Mouse (Mus musculus): ENCODE data around the gene Pms1. TPM values are rescaled to one million over a fixed set of nuclear protein-coding genes. Genes with fewer than 3 reads are reported as not detected.

Pms1 gene
- total RNA-seq, 2 experiments from 2014 or later: 3.2 to 4.9 TPM

GRCm38 (mm10) chr1:53201630-53202199 lies 95.1 kb downstream of the Pms1 start:
- no peak for DNase-seq

- DNase-seq: no peak
These were observed 102.3 kb downstream of the Pms1 start for GRCm38 (mm10) chr1:53194536-53194935.

DNA sequence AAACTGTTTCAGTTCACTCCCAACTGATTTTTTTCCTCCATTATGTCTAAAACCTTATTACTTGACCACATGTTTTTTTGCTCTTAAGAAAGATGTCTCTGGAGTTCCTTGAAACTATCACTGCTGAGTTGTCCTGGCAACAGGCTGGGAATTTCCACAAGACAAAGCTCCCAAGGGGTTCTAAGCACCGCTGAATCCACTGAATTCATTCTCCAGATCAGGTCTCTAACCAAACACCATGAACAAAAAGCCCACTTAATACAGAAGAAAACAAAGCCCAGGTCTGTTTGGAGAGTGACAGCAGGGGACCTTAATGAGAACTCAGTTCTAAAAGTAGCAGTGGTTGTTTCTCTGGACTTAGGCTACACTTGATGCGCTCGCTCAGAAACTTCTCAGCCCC lies 105.6 kb downstream of the Pms1 start:
- peak; percentile 8 for DNase-seq

GRCm38 (mm10) chr1:53189620-53190019 lies 107.2 kb downstream of the Pms1 start:
- no peak for DNase-seq

GRCm38 (mm10) chr1:53187536-53187935 lies 109.3 kb downstream of the Pms1 start, which contains the start of gene 1700019A02Rik:
Gene 1700019A02Rik (minus strand): TSS chr1:53187636.
- no peak for DNase-seq

- DNase-seq: no peak
These were observed 110.5 kb downstream of the Pms1 start for GRCm38 (mm10) chr1:53186301-53186700.

DNA sequence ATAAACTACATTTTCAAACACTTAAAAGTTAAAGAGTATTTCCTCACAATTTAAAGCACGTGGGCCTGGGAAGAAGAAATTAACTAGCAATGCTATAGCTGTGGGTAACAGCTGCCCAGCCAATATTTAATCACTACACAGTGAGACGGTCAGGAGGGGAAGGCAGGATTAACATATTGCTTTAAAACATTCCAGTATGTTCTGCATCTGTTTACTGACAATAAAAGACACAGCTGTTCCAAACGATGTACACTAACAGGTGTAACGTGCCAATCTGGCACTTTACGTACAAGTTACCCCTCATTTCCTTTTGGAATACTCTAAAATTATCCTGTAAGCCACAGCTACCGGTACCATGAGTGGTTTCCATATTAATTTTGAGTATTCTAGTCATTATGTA lies 139.1 kb downstream of the Pms1 start:
- DNase-seq: no peak

Other genes with a start within 250 kb of the Pms1 start
- gene Mstn, start 235.4 kb downstream of the Pms1 start, total RNA-seq (2021): 10 to 100 TPM; 29.6 to 38.9 TPM
- gene 1700019A02Rik, start 109.4 kb downstream of the Pms1 start, total RNA-seq (2021): not detected
- gene Ormdl1, start 77 bp upstream of the Pms1 start, total RNA-seq (2021): 1 to 10 TPM; 4.4 to 4.8 TPM
- gene Gm28778, start 93 bp upstream of the Pms1 start, total RNA-seq (2021): 1 to 10 TPM; 1.4 to 2.3 TPM
- gene Osgepl1, start 16.6 kb upstream of the Pms1 start, total RNA-seq (2021): 10 to 100 TPM; 21.8 to 22.4 TPM
- gene Asdurf, start 55.6 kb upstream of the Pms1 start, total RNA-seq (2021): 1 to 10 TPM in 1 of 2 experiments, not detected in 1; 5.2 TPM
- not detected for gene Gm28551, start 55.6 kb upstream of the Pms1 start, total RNA-seq (2021)
- 10 to 100 TPM; 48.9 to 49.9 TPM for gene Asnsd1, start 55.7 kb upstream of the Pms1 start, total RNA-seq (2021)

All from gastrocnemius, postnatal 25 days (tissue).